Mouse (Mus musculus): ENCODE data around the gene Abt1.

The Abt1 gene
- long read RNA-seq, experiment 1, full-length matches to known transcripts = 11 of 11 reads
- long read RNA-seq, experiment 1, partial matches to known transcripts = 0 of 11 reads
- long read RNA-seq, experiment 1, other reads (novel, unspliced or antisense) = 0 of 11 reads
- long read RNA-seq, experiment 2, full-length matches to known transcripts = 21 of 22 reads
- long read RNA-seq, experiment 2, partial matches to known transcripts = 0 of 22 reads
- long read RNA-seq, experiment 2, other reads (novel, unspliced or antisense) = 1 of 22 reads

GRCm38 (mm10) chr13:23423286-23424051 is at the start of gene Abt1:
Abt1 (minus strand) TSS chr13:23423866.
- intact Hi-C loops (cut with DNase I) = loop anchor here (10.0 kb wide), 2 partner anchors 171 to 321 kb away; partner anchors contain the start of genes Hist1h2bb and Hist1h3c

DNA sequence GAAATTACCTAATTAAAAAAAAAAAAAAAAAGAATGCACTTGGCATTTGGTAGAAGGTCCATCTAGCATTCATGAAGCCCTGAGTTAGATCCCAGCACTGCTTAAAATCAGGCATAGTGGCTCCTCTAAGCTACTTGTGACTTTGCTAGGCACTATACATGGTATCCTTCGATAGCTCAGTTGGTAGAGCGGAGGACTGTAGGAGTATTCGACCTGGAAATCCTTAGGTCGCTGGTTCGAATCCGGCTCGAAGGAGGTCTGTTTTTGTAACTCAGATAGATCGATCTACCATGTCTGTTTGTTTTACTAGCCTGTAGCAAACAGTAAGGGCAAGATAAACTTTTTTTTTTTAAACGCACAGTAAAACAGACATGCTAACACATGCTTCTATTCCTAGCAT is 43.2 kb upstream of the Abt1 start:
- intact Hi-C loops (cut with DNase I) = no loop called here

DNA sequence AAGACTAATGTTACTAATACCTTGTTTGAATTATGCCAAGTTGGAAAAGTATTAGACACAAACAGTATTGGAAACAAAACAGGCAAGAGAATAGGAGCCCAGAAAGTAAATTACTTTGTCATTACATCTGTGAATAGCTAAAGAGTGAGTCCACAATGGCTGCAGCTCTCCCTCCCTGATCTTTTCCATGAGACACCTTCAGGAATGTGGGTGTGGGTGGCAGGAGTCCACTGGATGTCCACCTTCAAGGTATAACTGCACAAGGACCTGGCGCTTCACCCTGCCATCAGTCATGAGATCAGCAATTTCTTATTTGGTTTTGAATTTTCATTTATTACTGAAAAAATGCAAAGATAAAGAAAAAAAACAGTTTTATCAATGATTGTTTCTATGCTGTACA is 42.6 kb upstream of the Abt1 start:
- intact Hi-C loops (cut with DNase I) = no loop called here

DNA sequence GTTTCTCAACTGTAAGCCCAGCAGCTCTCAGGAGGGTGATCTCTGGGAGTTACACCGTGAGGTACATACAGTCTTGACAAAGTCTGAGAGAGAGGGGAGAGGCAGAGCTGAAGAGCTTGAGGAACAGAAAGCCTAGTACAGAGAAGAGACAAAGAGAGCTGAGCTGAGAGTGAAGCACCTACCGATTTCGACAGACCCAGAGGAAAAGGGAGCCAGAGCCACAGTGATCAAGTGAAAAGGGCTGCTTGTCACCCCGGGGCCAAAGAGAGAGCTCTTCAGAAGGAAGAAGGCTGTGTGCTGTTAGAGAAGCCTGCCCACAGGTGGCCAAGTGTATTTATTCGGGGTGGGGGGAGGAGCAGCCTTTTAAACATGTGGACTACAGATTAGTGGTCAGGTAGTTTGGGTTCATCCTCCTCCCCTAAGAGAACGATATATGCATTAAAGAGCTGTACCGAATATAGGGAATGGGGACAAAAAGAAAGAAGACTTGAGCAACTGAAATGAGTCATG is 42.0 kb upstream of the Abt1 start, which contains the start of gene Btn1a1:
Gene Btn1a1, minus strand, starts transcription at position 302 of the 510 bp plus-strand sequence.
- intact Hi-C loops (cut with DNase I) = no loop called here

GRCm38 (mm10) chr13:23464841-23465366 is 41.2 kb upstream of the Abt1 start:
- intact Hi-C loops (cut with DNase I) = no loop called here

DNA sequence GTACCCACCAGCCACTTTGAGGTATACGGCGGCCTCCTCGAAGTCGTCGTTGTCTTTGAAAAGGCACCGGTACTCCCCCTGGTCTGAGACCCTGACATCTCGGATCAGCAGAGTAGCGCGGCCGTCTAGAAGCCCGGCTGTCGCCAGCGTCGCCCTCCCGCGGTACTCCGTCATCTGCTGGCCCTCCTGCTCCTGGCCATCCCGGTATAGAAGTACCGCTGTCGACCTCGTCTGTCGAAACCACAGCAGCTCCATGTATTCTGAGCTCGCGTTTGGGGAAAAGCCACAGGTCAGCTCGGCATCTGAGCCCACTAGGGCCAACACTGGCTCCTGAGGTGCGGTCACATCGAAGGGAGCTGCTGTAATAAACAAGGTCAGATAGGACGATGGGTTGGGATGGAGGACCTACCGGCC is 40.6 kb upstream of the Abt1 start:
- intact Hi-C loops (cut with DNase I) = no loop called here

GRCm38 (mm10) chr13:23463381-23464223 is 39.9 kb upstream of the Abt1 start:
- intact Hi-C loops (cut with DNase I) = no loop called here

- intact Hi-C loops (cut with DNase I) = no loop called here
Observed at GRCm38 (mm10) chr13:23462669-23463068, 39.0 kb upstream of the Abt1 start.

DNA sequence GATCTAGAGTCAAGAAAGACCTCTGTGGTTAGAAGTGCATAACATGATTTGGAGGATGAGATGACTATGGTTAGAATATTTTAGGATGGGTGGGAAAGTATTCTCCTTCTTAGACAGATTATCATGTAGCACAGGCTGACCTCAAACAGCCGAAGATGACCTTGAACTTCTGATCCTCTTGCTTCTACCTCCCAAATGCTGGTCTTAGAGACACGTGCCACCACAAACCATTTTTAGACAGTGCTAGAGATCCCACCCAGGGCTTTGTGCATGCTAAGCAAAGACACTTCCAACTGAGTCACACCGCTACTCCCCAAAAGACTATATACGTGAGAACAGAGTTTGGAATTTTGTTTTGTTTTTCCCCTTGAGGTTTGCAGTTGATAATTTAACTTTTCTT is 38.4 kb upstream of the Abt1 start:
- intact Hi-C loops (cut with DNase I) = no loop called here

DNA sequence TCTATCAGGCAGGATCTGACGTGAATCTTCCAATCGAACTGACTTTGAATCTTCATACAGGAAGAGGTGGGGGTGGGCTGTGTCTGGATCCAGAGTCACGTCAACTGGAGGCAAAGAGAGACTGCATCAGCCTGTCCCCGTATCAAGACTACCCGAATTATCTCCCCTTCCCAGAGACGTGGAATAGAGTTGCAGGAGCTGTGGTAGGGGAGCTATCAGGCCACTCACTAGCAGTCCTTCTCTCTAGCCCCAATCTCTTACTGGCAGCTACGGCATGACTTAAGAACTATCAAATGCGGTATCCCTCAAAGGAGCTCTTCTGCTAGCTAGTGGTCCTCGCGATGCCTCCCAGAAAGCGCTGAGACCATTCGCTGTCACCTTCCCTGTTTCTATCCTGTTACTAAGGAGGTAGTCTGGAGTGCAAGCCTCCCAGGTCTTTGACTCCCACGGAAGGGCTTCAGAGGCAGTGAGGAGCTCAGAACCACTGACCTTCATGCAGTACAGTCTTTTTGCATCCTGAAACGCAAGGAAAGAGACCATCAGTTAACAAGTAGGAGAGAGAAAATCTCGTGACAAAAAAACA is 35.7 kb upstream of the Abt1 start:
- intact Hi-C loops (cut with DNase I) = no loop called here

DNA sequence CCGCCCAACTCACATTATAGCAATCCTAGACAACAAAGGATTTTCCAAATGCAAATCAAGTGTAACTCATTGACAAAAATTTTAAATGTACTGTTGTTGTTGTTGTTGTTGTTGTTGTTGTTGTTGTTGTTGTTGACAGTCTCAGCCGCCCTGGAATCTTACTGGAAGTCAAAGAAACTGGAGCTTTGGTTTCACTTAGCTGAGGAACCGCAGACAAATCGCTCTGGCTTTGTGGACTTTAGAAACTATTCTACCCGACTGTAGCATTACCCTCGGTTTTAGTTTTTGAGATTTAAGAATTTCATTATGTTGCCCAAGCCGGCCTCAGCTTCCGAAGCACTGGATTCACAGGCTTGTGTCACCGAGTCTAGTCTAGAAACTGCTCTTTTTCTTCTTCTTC is 30.3 kb upstream of the Abt1 start:
- intact Hi-C loops (cut with DNase I) = loop anchor here (2.0 to 5.0 kb wide), 2 partner anchors 1432 to 1513 kb away; no protein-coding TSS in a partner anchor

DNA sequence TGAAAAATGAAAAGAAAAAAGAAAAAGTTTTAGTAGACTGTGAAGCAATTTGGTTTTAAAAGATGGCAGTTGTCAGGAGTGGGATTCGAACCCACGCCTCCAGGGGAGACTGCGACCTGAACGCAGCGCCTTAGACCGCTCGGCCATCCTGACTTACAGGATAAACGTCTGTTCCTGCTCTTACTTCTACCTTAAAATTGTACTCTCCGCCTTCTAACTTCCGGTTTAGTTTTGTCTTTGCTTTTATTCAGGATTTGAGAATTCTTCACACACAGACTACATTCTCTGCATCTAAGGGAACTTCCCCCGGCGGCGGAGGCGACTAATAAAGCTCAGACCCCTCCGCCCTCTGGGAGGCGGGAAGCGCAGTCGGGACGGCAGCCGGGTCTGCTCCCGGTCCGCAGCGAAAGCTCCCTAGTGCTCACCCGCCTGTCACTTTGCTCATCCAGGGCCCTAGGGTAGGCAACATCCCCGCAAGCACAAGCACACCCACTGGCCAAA is 29.7 kb upstream of the Abt1 start:
- intact Hi-C loops (cut with DNase I) = loop anchor here (2.0 to 5.0 kb wide), 2 partner anchors 1431 to 1513 kb away; no protein-coding TSS in a partner anchor

DNA sequence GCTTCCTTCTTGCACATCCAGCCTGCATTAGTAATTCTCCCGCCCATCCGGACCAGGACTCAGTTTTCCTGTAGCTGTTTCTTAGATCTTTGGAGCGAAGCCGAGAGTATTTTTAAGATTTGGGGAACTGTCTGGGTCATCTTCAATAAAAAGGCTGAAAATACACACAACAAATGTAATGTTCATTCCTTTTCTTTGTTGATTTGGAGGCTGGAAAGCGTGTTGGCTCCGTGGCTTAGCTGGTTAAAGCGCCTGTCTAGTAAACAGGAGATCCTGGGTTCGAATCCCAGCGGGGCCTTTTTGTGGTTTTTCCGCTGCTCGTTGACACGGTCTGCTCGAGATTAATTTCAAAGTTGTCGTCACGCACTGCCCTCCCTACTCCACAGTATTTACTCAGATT is 26.7 kb upstream of the Abt1 start:
- intact Hi-C loops (cut with DNase I) = loop anchor here (5.0 kb wide), 1 partner anchor 1428 kb away; no protein-coding TSS in a partner anchor

DNA sequence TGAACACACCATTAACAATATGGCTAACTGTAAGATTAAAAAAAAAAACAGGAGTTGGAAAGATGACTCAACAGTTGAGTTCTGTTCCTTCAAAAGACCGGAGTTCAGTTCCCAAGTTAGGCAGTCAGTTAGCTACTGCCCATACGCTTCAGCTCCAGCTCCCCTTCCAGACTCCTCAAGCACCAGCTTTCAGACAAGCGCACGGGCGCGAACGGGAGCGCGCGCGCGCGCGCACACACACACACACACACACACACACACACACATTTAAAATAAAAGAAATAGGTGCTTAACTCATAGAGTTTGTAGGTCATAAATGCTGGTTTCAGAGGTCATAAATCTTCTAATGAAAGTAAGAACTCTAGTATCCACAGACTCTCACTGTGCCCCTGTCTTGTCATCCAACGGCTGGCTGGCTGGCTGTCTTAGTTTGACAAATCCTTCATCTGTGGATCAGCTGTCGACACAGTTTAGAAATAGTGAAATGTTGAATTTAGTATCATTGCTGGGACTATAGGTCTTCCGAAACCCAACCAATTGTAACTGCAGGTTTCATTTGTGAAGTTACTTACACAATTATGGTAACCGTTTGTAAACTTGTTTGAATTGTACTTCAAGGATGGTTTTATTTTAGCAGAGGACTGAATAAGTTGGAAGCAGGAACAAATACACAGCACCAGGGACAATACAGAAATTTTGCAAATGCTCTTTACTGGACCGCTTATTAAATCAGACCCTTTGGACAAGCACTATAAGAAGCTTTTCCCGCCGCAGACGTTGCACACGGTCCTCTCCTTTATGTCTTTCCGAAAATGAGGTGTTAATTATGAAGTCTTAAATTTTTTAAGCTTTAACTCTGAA is 25.8 kb upstream of the Abt1 start:
- intact Hi-C loops (cut with DNase I) = loop anchor here (5.0 kb wide), 1 partner anchor 1427 kb away; no protein-coding TSS in a partner anchor

DNA sequence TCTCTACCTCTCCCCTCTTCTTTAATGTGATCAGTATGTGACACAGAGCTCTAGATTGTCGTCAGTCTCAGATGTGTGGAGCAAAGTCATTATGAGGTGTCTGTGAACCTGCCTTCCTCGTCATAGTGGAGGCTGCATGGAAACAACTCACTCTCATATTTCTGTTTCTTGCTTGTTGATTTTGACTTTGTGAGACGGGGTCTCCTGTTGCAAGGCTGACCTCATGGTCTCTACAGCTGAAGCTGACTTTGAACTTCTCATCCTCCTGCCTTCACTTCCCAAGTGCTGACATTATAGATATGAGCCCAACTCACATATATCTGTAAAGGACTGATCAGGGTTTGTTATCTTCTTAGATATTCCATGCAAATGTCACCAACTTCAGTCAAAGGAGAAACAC is 25.1 kb upstream of the Abt1 start:
- intact Hi-C loops (cut with DNase I) = no loop called here

- intact Hi-C loops (cut with DNase I) = loop anchor here (2.0 kb wide), 1 partner anchor 70 kb away; no protein-coding TSS in a partner anchor
Observed at GRCm38 (mm10) chr13:23446498-23446952, 22.9 kb upstream of the Abt1 start.

- intact Hi-C loops (cut with DNase I) = loop anchor here (2.0 kb wide), 1 partner anchor 71 kb away; no protein-coding TSS in a partner anchor
Observed at GRCm38 (mm10) chr13:23445561-23446320, 22.1 kb upstream of the Abt1 start.

DNA sequence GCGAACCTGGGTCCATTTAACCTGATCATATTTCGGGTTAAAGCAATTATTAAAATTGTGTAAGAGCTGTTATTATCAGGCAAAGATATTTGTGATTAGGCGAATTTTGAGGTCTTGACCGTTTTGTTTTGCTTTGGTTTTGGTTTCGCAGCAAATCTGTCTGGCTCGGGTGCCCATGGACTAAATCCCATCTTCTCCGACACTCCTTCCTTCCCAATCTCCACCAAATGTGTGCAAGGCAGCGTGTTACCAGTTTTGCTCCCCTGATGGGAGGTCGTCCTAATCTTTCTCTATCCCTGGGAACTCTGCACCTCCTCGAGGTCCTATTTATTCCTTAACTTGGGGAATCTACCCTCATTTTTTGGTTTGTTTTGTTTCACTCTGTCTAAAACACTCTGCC is 21.5 kb upstream of the Abt1 start:
- intact Hi-C loops (cut with DNase I) = no loop called here
